Mouse (Mus musculus) embryonic facial prominence, embryonic 14.5 days (tissue): ENCODE measurements around the gene Amotl1. TPM values are rescaled to one million over a fixed set of nuclear protein-coding genes. Genes with fewer than 3 reads are reported as not detected.
"Not testable (repeated sequence)": the region's sequence is repeated elsewhere in the genome, so short reads cannot be mapped to it uniquely, and the experiment has no call there.

Experiments used
- ATAC-seq: fragments of 200-750 bp; cut with Nextera tagmentation; 2 replicates; pipeline ENCODE4 v1.8.0; 2017; ENCODE audit warnings: low read depth, moderate number of reproducible peaks, moderate TSS enrichment
- DNase-seq: peaks from one replicate; pipeline ENCODE4 v3.0.0-alpha.2; 2015; ENCODE audit warnings: low spot score
- H3K27ac ChIP-seq: fragments of 300-500 bp; sonication (generic); replicated peaks from 2 replicates; pipeline ENCODE4 v1.5.1; 2014; ENCODE audit warnings: low read depth, mild to moderate bottlenecking, low read length, moderate library complexity
- H3K27me3 ChIP-seq: fragments of 300-500 bp; sonication (generic); replicated peaks from 2 replicates; pipeline ENCODE4 v1.6.1; 2014; ENCODE audit warnings: low read length; ENCODE audit not compliant: control insufficient read depth, insufficient read depth
- H3K36me3 ChIP-seq: fragments of 300-500 bp; sonication (generic); 2 replicates; pipeline ENCODE4 v1.6.1; 2014; ENCODE audit warnings: low read length, mixed read lengths; ENCODE audit not compliant: control insufficient read depth, insufficient read depth
- H3K4me1 ChIP-seq: fragments of 300-500 bp; sonication (generic); 2 replicates; pipeline ENCODE4 v1.6.1; 2014; ENCODE audit warnings: antibody characterized with exemption, low read length; ENCODE audit not compliant: control insufficient read depth, insufficient read depth
- H3K4me2 ChIP-seq: fragments of 300-500 bp; sonication (generic); 2 replicates; pipeline ENCODE4 v1.6.1; 2014; ENCODE audit warnings: low read depth, mild to moderate bottlenecking, low read length, moderate library complexity, mixed read lengths
- H3K4me3 ChIP-seq: fragments of 300-500 bp; sonication (generic); 2 replicates; pipeline ENCODE4 v1.5.1; 2014; ENCODE audit warnings: low read depth, mild to moderate bottlenecking, low read length
- H3K9ac ChIP-seq: fragments of 300-500 bp; sonication (generic); 2 replicates; pipeline ENCODE4 v1.6.1; 2014; ENCODE audit warnings: low read depth, mild to moderate bottlenecking, low read length, moderate library complexity, mixed read lengths
- H3K9me3 ChIP-seq: fragments of 300-500 bp; sonication (generic); 2 replicates; pipeline ENCODE4 v1.6.1; 2016; ENCODE audit warnings: low read length; ENCODE audit not compliant: control insufficient read depth
- WGBS: fragments of 180-500 bp; shearing (Covaris S2); extraction: QIAGEN DNeasy Blood & Tissue Kit; methylation state at CpG from one replicate; pipeline ENCODE4 v1.1.7; 2014; 5-methylcytosine and 5-hydroxymethylcytosine counted together
- polyA plus RNA-seq: library from polyadenylated mRNA; unstranded; fragments of >200 nt; fragmentation: Nextera tagmentation; extraction: Ambion mirVana; gene quantifications from 2 replicates; pipeline ENCODE4 v1.2.1, GENCODE M21; 2014

Gene Amotl1
- polyA plus RNA-seq, 1 experiment from 2014 or later: 49.1 TPM

DNA sequence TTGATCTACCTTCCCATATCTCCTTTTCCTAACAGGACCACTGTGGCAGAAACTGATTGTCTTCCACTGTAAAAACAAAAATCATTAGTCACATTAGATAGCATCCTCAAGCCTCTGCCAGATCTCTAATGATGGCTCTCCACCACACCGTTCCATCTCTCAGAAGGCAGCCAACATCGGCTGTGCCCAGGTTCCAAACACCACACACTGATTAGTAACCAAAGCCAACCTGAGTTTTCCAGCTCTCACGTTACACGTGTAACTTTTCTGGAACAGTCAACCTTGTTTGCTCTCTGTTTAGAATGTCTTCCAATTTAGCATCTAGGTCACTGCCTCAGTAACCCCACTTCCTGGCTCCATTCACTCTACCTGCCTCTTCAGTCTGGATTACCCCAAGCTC is 51.0 kb downstream of the Amotl1 start:
- no peaks in the 10 kb centered on the region for H3K9me3 ChIP-seq
- 83% methylated on average over 4 of the region's 4 CpGs for WGBS
- ATAC-seq (no peak), DNase-seq (no peak)
- no peak overlapping the region for H3K27ac ChIP-seq
- H3K4me3 ChIP-seq: no peak overlapping the region
- H3K4me2 ChIP-seq: no peak overlapping the region
- no peak overlapping the region for H3K9ac ChIP-seq
- H3K36me3 ChIP-seq: peaks cover 69% of the 10 kb centered on the region
- H3K4me1 ChIP-seq: peaks cover 17% of the 10 kb centered on the region
- no peaks in the 10 kb centered on the region for H3K27me3 ChIP-seq

- no peak overlapping the region for H3K9ac ChIP-seq
- no peaks in the 10 kb centered on the region for H3K27me3 ChIP-seq
- peaks cover 31% of the 10 kb centered on the region for H3K4me1 ChIP-seq
- DNase-seq (no peak), ATAC-seq (no peak)
- no peak overlapping the region for H3K4me2 ChIP-seq
- H3K36me3 ChIP-seq: peaks cover 72% of the 10 kb centered on the region
- H3K9me3 ChIP-seq: no peaks in the 10 kb centered on the region
- no peak overlapping the region for H3K4me3 ChIP-seq
- no peak overlapping the region for H3K27ac ChIP-seq
- WGBS: 88% methylated on average over 7 of the region's 7 CpGs
These were observed 54.2 kb downstream of the Amotl1 start for GRCm38 (mm10) chr9:14590666-14591065.

GRCm38 (mm10) chr9:14588690-14589089 is 56.2 kb downstream of the Amotl1 start:
- H3K4me3 ChIP-seq: no peak overlapping the region
- H3K36me3 ChIP-seq: peaks cover 56% of the 10 kb centered on the region
- H3K4me2 ChIP-seq: no peak overlapping the region
- H3K9ac ChIP-seq: no peak overlapping the region
- 59% methylated on average over 4 of the region's 4 CpGs for WGBS
- no peak for ATAC-seq
- no peak overlapping the region for H3K27ac ChIP-seq
- no peaks in the 10 kb centered on the region for H3K9me3 ChIP-seq
- DNase-seq: no peak
- peaks cover 35% of the 10 kb centered on the region for H3K4me1 ChIP-seq
- H3K27me3 ChIP-seq: no peaks in the 10 kb centered on the region

DNA sequence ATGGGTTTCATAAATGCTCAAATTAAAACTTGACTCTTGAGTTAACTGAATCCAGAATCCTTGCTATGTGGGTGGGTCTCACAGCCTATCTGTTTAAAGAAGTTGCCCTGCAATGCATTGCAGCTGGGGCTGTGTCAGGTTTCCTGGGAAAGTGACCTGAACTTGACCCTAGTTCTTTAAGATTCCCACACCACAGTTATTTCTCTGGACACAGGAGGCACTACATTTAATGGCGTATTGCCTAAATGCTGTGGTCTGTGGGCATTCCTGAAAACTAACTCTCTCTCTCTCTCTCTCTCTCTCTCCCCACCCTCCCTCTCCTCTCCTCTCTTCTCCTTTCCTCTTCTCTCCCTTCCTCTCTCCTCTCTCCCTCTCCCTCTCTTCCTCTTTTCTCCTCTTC is 59.2 kb downstream of the Amotl1 start:
- peaks cover 33% of the 10 kb centered on the region for H3K4me1 ChIP-seq
- 22% methylated on average over 1 of the region's 1 CpGs for whole genome bisulfite sequencing
- ATAC-seq (peak; percentile 69), DNase-seq (peak; percentile 89)
- no peak overlapping the region for H3K4me2 ChIP-seq
- H3K36me3 ChIP-seq: peaks cover 41% of the 10 kb centered on the region
- no peaks in the 10 kb centered on the region for H3K9me3 ChIP-seq
- H3K4me3 ChIP-seq: no peak overlapping the region
- H3K27ac ChIP-seq: peak overlapping the region; percentile 44
- H3K27me3 ChIP-seq: no peaks in the 10 kb centered on the region
- H3K9ac ChIP-seq: no peak overlapping the region

- WGBS: 83% methylated on average over 4 of the region's 4 CpGs
- H3K4me3 ChIP-seq: no peak overlapping the region
- no peak overlapping the region for H3K27ac ChIP-seq
- no peaks in the 10 kb centered on the region for H3K4me1 ChIP-seq
- H3K9ac ChIP-seq: no peak overlapping the region
- H3K36me3 ChIP-seq: peaks cover 46% of the 10 kb centered on the region
- H3K27me3 ChIP-seq: no peaks in the 10 kb centered on the region
- H3K4me2 ChIP-seq: no peak overlapping the region
- DNase-seq (no peak), ATAC-seq (no peak)
- no peaks in the 10 kb centered on the region for H3K9me3 ChIP-seq
These were observed 65.9 kb downstream of the Amotl1 start for GRCm38 (mm10) chr9:14578960-14579359.

- not testable (repeated sequence) for H3K4me2 ChIP-seq, ATAC-seq, H3K9me3 ChIP-seq, H3K4me1 ChIP-seq, H3K27me3 ChIP-seq, H3K4me3 ChIP-seq, H3K27ac ChIP-seq, DNase-seq, H3K9ac ChIP-seq
- WGBS: 75% methylated on average over 2 of the region's 2 CpGs
- H3K36me3 ChIP-seq: peaks cover 62% of the 10 kb centered on the region
These were observed 68.5 kb downstream of the Amotl1 start for GRCm38 (mm10) chr9:14576359-14576758.

- Histone ChIP-seq H3K27me3 (no peaks in the 10 kb centered on the region), H3K9ac (no peak overlapping the region), H3K4me2 (no peak overlapping the region), H3K9me3 (no peaks in the 10 kb centered on the region), H3K4me3 (no peak overlapping the region), H3K36me3 (peaks cover 62% of the 10 kb centered on the region), H3K4me1 (no peaks in the 10 kb centered on the region), H3K27ac (peak overlapping the region; percentile 55)
- 62% methylated on average over 12 of the region's 12 CpGs for WGBS
- DNase-seq: peak; percentile 80
- peak; percentile 90 for ATAC-seq
These were observed 70.0 kb downstream of the Amotl1 start for GRCm38 (mm10) chr9:14574760-14575399.

DNA sequence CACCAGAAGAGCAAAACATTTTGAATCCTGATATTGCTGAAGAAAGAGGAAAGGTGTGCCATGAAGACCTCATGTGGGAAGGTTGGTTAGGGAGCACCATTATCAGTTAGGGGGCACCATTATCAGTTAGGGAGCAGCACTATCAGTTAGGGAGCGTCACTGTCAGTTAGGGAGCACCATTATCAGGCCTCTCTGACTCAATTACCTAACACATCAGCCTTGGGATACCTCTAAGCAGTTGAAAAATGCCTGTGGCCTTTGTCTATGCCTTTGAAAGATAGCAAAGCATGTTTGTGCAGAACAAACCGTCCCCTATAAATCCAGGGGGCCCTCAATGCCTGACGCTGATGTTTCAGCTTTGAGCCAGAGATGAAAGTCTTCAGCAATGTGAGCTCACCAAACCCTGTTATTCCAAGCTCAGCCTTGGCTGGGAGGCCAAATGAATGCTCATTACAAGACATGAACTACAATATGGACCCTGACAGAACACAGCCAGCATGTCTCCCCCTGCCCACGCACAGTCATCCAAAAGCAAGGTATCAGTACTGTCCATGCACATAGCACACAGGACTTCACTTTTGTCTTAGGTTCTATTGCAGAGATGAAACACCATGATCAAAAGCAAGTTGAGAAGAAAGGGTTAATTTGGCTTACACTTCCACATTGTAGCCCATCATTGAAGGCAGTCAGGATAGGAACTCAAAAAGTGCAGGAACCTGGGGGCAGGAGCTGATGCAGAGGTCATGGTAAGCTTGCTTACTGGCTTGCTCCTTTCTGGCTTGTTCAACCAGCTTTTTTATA is 75.5 kb downstream of the Amotl1 start:
- 89% methylated on average over 4 of the region's 4 CpGs for WGBS
- peaks cover 96% of the 10 kb centered on the region for H3K36me3 ChIP-seq

More for the DNA sequence above, 75.5 kb downstream of the Amotl1 start:
- H3K27me3 ChIP-seq: no peaks in the 10 kb centered on the region
- DNase-seq: no peak
- no peaks in the 10 kb centered on the region for H3K4me1 ChIP-seq
- no peak overlapping the region for H3K27ac ChIP-seq
- H3K4me3 ChIP-seq: no peak overlapping the region
- no peak overlapping the region for H3K9ac ChIP-seq
- no peaks in the 10 kb centered on the region for H3K9me3 ChIP-seq
- no peak for ATAC-seq
- no peak overlapping the region for H3K4me2 ChIP-seq
